Mouse (Mus musculus): ENCODE measurements around the gene Pacsin3. TPM values are rescaled to one million over a fixed set of nuclear protein-coding genes. Genes with fewer than 3 reads are reported as not detected.

The Pacsin3 gene
- polyA plus RNA-seq, 2 experiments = 43.2 to 73.8 TPM

DNA sequence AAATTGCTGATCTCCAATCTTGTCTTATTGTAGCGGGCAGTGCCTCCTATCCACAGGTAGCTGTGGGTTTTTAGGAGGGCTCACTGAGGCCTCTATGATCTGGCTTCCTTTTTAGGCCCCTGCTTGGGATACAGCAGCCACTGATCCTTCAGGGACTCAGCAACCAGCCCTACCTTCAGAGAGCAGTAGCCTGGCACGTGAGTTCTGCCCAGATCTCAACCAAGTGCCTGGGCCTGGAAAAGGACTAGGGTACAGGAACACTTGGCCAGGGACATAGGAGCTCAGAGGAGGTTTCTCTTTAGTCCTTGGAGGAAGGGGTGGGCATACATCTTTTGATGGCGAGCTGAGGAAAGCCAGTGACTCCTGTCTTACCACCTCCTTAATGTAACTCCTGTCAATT is 12.3 kb downstream of the Pacsin3 start:
- no peak for TF ChIP-seq POLR2A (IDR thresholded peaks at IDR 0.05; ENCODE audit: borderline replicate concordance, extremely low read depth, insufficient read depth, insufficient read length)
- H3K27ac ChIP-seq (replicated peaks; ENCODE audit: low read depth, low read length) = no peak overlapping the region
- H3K4me1 ChIP-seq (ENCODE audit: control insufficient read depth, insufficient read depth, low read length) = peaks cover 15% of the 10 kb centered on the region; the same call in 1 of the 2 replicates
- no peaks in the 10 kb centered on the region for H3K27me3 ChIP-seq (ENCODE audit: control insufficient read depth, insufficient read depth, low read length)
- no peak for ATAC-seq (ENCODE audit: low FRiP score, low read depth)
- H3K36me3 ChIP-seq (ENCODE audit: control insufficient read depth, insufficient read depth, low read length) = peaks cover 74% of the 10 kb centered on the region
- H3K4me3 ChIP-seq (replicated peaks; ENCODE audit: low read length) = no peak overlapping the region
- no peaks in the 10 kb centered on the region for H3K9me3 ChIP-seq (ENCODE audit: control insufficient read depth, low read length)
- WGBS = 91% methylated on average over 3 of the region's 3 CpGs
- no peak overlapping the region for H3K4me2 ChIP-seq (replicated peaks; ENCODE audit: low read depth, low read length, severe bottlenecking)
- no peak overlapping the region for H3K9ac ChIP-seq (ENCODE audit: low read depth, low read length, severe bottlenecking)
- no peak for DNase-seq (ENCODE audit: low spot score)

DNA sequence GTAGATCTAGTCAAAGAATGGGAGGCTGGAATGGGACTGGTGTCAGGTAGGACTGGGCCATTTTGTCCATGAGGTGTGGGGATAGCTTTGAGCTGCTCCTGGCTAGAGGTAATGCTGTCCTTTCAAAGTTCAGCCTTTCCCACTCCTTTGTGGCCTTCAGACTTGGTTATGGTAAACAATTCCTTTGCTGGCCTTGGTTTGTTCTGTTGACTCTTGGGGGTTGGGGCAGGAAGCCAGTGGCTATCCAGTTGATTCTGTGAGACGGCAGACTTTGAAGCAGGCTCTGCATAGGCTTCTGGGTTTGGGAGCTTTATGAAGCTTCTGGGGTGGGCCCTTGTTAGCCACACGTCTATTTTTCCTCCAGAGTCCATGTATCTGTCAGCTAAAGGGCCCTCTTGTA is 13.0 kb downstream of the Pacsin3 start:
- no peak for TF ChIP-seq POLR2A (IDR thresholded peaks at IDR 0.05; ENCODE audit: borderline replicate concordance, extremely low read depth, insufficient read depth, insufficient read length)
- Histone ChIP-seq H3K27ac (replicated peaks; ENCODE audit: low read depth, low read length) (no peak overlapping the region), H3K4me3 (replicated peaks; ENCODE audit: low read length) (no peak overlapping the region), H3K27me3 (ENCODE audit: control insufficient read depth, insufficient read depth, low read length) (no peaks in the 10 kb centered on the region), H3K9ac (ENCODE audit: low read depth, low read length, severe bottlenecking) (no peak overlapping the region), H3K4me1 (ENCODE audit: control insufficient read depth, insufficient read depth, low read length) (peaks cover 15% of the 10 kb centered on the region; the same call in 1 of the 2 replicates), H3K4me2 (replicated peaks; ENCODE audit: low read depth, low read length, severe bottlenecking) (no peak overlapping the region), H3K36me3 (ENCODE audit: control insufficient read depth, insufficient read depth, low read length) (peaks cover 74% of the 10 kb centered on the region), H3K9me3 (ENCODE audit: control insufficient read depth, low read length) (no peaks in the 10 kb centered on the region)
- ATAC-seq (ENCODE audit: low FRiP score, low read depth) = no peak
- WGBS = 88% methylated on average over 2 of the region's 2 CpGs
- no peak for DNase-seq (ENCODE audit: low spot score)

DNA sequence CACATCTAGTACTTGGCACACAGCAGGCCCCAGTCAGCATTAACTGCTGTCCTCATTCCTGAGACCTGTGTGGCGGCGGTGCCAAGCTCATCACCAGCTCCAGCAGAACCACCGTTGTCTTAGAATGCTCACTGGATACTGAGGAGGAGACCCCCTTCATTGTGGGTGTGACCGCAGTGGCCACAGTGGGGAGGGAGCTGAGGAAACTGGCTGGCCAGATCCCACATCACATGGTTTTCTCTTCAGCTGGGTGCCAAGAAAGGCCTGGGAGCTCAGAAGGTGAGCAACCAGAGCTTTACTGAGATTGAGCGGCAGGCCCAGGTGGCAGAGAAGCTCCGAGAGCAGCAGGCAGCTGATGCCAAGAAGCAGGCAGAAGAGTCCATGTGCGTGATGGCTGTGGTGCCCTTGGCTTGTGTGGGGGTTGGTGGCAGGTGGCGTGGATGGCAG is 14.0 kb downstream of the Pacsin3 start:
- H3K4me3 ChIP-seq (replicated peaks; ENCODE audit: low read length) = no peak overlapping the region
- no peak overlapping the region for H3K9ac ChIP-seq (ENCODE audit: low read depth, low read length, severe bottlenecking)
- ATAC-seq (ENCODE audit: low FRiP score, low read depth) (no peak), DNase-seq (ENCODE audit: low spot score) (no peak)
- no peak overlapping the region for H3K27ac ChIP-seq (replicated peaks; ENCODE audit: low read depth, low read length)
- H3K9me3 ChIP-seq (ENCODE audit: control insufficient read depth, low read length) = no peaks in the 10 kb centered on the region
- WGBS = 91% methylated on average over 8 of the region's 8 CpGs
- H3K4me1 ChIP-seq (ENCODE audit: control insufficient read depth, insufficient read depth, low read length) = peaks cover 9% of the 10 kb centered on the region; the same call in 1 of the 2 replicates
- no peaks in the 10 kb centered on the region for H3K27me3 ChIP-seq (ENCODE audit: control insufficient read depth, insufficient read depth, low read length)
- H3K36me3 ChIP-seq (ENCODE audit: control insufficient read depth, insufficient read depth, low read length) = peaks cover 80% of the 10 kb centered on the region
- no peak overlapping the region for H3K4me2 ChIP-seq (replicated peaks; ENCODE audit: low read depth, low read length, severe bottlenecking)
- TF ChIP-seq POLR2A (IDR thresholded peaks at IDR 0.05; ENCODE audit: borderline replicate concordance, extremely low read depth, insufficient read depth, insufficient read length) = no peak

DNA sequence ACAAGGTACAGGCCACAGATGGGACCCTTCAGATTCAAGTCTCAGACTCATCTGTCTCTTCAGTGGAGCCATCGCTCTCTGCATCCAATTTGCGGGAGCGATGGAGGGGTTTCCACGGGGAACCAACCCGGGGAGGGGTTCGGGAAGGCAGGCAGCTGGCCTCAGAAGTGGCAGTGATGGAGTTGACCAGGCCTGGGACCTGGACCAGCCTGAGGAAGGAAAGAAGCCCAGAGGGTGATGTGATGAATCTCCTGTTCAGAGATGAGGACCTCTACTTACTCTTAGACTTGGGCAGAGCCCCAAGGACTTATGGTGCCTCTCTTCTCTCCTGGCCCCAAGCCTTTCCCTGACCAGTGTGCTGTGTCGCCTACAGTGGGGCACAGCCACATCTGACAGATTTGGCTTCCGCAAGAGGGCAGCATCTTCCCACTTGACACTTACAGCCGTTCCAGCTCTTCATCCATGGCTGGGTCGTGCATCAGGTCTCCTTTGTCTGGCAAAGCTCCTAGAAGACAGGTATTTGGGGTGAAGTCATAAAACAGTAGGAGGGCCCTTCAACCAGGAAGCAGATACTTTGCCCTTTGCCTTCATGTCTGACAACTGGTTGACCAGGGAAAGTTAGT is 23.1 kb downstream of the Pacsin3 start:
- Histone ChIP-seq H3K27ac (replicated peaks; ENCODE audit: low read depth, low read length) (no peak overlapping the region), H3K9ac (ENCODE audit: low read depth, low read length, severe bottlenecking) (no peak overlapping the region), H3K4me1 (ENCODE audit: control insufficient read depth, insufficient read depth, low read length) (peaks cover 5% of the 10 kb centered on the region; the same call in 1 of the 2 replicates), H3K27me3 (ENCODE audit: control insufficient read depth, insufficient read depth, low read length) (no peaks in the 10 kb centered on the region), H3K4me3 (replicated peaks; ENCODE audit: low read length) (no peak overlapping the region), H3K4me2 (replicated peaks; ENCODE audit: low read depth, low read length, severe bottlenecking) (no peak overlapping the region), H3K9me3 (ENCODE audit: control insufficient read depth, low read length) (no peaks in the 10 kb centered on the region), H3K36me3 (ENCODE audit: control insufficient read depth, insufficient read depth, low read length) (peaks cover 37% of the 10 kb centered on the region)
- ATAC-seq (ENCODE audit: low FRiP score, low read depth) = peak; percentile 46; the same call in 1 of the 2 replicates
- 36% methylated on average over 10 of the region's 10 CpGs for whole genome bisulfite sequencing
- TF ChIP-seq POLR2A (IDR thresholded peaks at IDR 0.05; ENCODE audit: borderline replicate concordance, extremely low read depth, insufficient read depth, insufficient read length) = no peak
- peak; percentile 67 for DNase-seq (ENCODE audit: low spot score)

DNA sequence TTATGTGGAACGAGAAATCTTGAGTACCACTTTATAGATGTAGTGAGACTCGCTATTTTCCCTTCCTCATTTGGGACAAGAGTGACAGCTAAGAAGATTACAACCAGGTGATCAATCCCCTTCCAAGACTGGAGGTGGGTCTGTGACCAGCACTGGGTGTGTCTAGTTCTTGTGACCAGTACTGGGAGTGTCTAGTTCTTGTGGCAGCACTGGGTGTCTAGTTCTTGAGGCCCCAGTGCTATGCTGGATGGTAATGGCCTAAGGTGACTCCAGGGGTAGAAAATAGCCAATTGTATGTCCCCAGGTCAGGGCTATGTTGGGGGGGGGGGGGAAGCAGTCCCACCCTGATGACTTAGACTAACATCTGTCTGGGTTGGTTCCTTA is 23.6 kb downstream of the Pacsin3 start:
- no peaks in the 10 kb centered on the region for H3K9me3 ChIP-seq (ENCODE audit: control insufficient read depth, low read length)
- WGBS = 47% methylated on average over 2 of the region's 2 CpGs
- ATAC-seq (ENCODE audit: low FRiP score, low read depth) = no peak; the same call in 1 of the 2 replicates

More for the DNA sequence above, 23.6 kb downstream of the Pacsin3 start:
- no peak for DNase-seq (ENCODE audit: low spot score)
- no peak for TF ChIP-seq POLR2A (IDR thresholded peaks at IDR 0.05; ENCODE audit: borderline replicate concordance, extremely low read depth, insufficient read depth, insufficient read length)
- H3K4me2 ChIP-seq (replicated peaks; ENCODE audit: low read depth, low read length, severe bottlenecking) = no peak overlapping the region
- H3K9ac ChIP-seq (ENCODE audit: low read depth, low read length, severe bottlenecking) = no peak overlapping the region
- H3K27me3 ChIP-seq (ENCODE audit: control insufficient read depth, insufficient read depth, low read length) = no peaks in the 10 kb centered on the region
- no peak overlapping the region for H3K27ac ChIP-seq (replicated peaks; ENCODE audit: low read depth, low read length)
- H3K4me3 ChIP-seq (replicated peaks; ENCODE audit: low read length) = no peak overlapping the region
- peaks cover 32% of the 10 kb centered on the region for H3K36me3 ChIP-seq (ENCODE audit: control insufficient read depth, insufficient read depth, low read length)
- H3K4me1 ChIP-seq (ENCODE audit: control insufficient read depth, insufficient read depth, low read length) = peaks cover 5% of the 10 kb centered on the region; the same call in 1 of the 2 replicates

All from limb, embryonic 14.5 days (tissue).